8 mouse cellular contexts compared by ENCODE assay signal in genomic region chr6:115675508-115676336, GRCm38 (mm10). TPM values are rescaled to one million over a fixed set of nuclear protein-coding genes. Genes with fewer than 3 reads are reported as not detected.
DNase-seq lines count a peak whose midpoint lies in the region; ATAC-seq and TF ChIP-seq lines count a peak whose summit lies in the region.

No protein-coding gene starts in this region.

- peaks cover 51% of the 10 kb centered on the region for H3K79me2 ChIP-seq in MEL (ENCODE audit: control insufficient read depth, insufficient read depth, low read length, poor library complexity)

- no peaks in the 10 kb centered on the region for H3K27me3 ChIP-seq in MEL (ENCODE audit: control insufficient read depth in 1 of 2, insufficient read depth in 2 of 2, low read length in 2 of 2)
- H3K27me3 ChIP-seq in cerebellum, adult 2 months (ENCODE audit: control insufficient read depth, insufficient read depth, low read length) = no peaks in the 10 kb centered on the region
- H3K27me3 ChIP-seq in forebrain, postnatal 0 days (ENCODE audit: insufficient read depth, low read length) = no peaks in the 10 kb centered on the region
- no peaks in the 10 kb centered on the region for H3K27me3 ChIP-seq in lung, embryonic 14.5 days (ENCODE audit: insufficient read depth, low read length)

- TF ChIP-seq POLR2A in MEL (IDR thresholded peaks at IDR 0.05; ENCODE audit: control insufficient read depth in 1 of 2, insufficient read depth in 1 of 2, low read depth in 1 of 2, low read length in 2 of 2, poor library complexity in 1 of 2) = no peak
- no peak for TF ChIP-seq POLR2A in cerebellum, adult 2 months (IDR thresholded peaks at IDR 0.05; ENCODE audit: borderline replicate concordance, insufficient read depth, low read length)
- no peak for TF ChIP-seq POLR2A in olfactory bulb, adult 2 months (IDR thresholded peaks at IDR 0.05; ENCODE audit: insufficient read depth, low read depth, low read length)

- peak; percentile 37 for ATAC-seq in forebrain, postnatal 0 days
- peak; percentile 76 for ATAC-seq in lung, embryonic 14.5 days (ENCODE audit: insufficient read depth)

- no peaks in the 10 kb centered on the region for H3K9me3 ChIP-seq in MEL (replicated peaks; ENCODE audit: insufficient read depth, low read length)
- no peaks in the 10 kb centered on the region for H3K9me3 ChIP-seq in forebrain, postnatal 0 days (ENCODE audit: low read length)
- no peaks in the 10 kb centered on the region for H3K9me3 ChIP-seq in lung, embryonic 14.5 days (ENCODE audit: low read depth, low read length)

- peak overlapping the region; percentile 85 for H3K27ac ChIP-seq in MEL (ENCODE audit: control insufficient read depth, low read depth, low read length)
- peak overlapping the region; percentile 89 for H3K27ac ChIP-seq in cerebellum, adult 2 months (ENCODE audit: insufficient read depth, low read length)
- H3K27ac ChIP-seq in forebrain, postnatal 0 days (ENCODE audit: low read depth, low read length) = peak overlapping the region; percentile 99
- peak overlapping the region; percentile 100 for H3K27ac ChIP-seq in layer of hippocampus, adult 2 months
- peak overlapping the region; percentile 99 for H3K27ac ChIP-seq in lung, embryonic 14.5 days (ENCODE audit: low read depth)
- peak overlapping the region; percentile 93 for H3K27ac ChIP-seq in olfactory bulb, adult 2 months (ENCODE audit: insufficient read depth, low read depth, low read length)

- TF ChIP-seq EP300 in MEL (IDR thresholded peaks at IDR 0.05; ENCODE audit: low read depth in 1 of 2, low read length in 2 of 2) = no peak

- H3K36me3 ChIP-seq in MEL (ENCODE audit: control insufficient read depth in 1 of 2, insufficient read depth in 2 of 2, low read length in 2 of 2) = peaks cover 0 to 32% of the 10 kb centered on the region in 2 experiments; a peak in 2 of 4 replicates
- H3K36me3 ChIP-seq in forebrain, postnatal 0 days (ENCODE audit: insufficient read depth) = no peaks in the 10 kb centered on the region
- no peaks in the 10 kb centered on the region for H3K36me3 ChIP-seq in lung, embryonic 14.5 days (ENCODE audit: insufficient read depth)

- peaks cover 0 to 18% of the 10 kb centered on the region in 2 experiments; a peak in 3 of 4 replicates for H3K4me1 ChIP-seq in MEL (ENCODE audit: control insufficient read depth in 1 of 2, insufficient read depth in 2 of 2, low read length in 2 of 2)
- H3K4me1 ChIP-seq in cerebellum, adult 2 months (ENCODE audit: control insufficient read depth, insufficient read depth, low read length) = peaks cover 2% of the 10 kb centered on the region; the same call in 1 of the 2 replicates
- H3K4me1 ChIP-seq in forebrain, postnatal 0 days (ENCODE audit: insufficient read depth) = peaks cover 17% of the 10 kb centered on the region
- H3K4me1 ChIP-seq in lung, embryonic 14.5 days (ENCODE audit: insufficient read depth) = peaks cover 6% of the 10 kb centered on the region
- no peaks in the 10 kb centered on the region; the same call in 1 of the 2 replicates for H3K4me1 ChIP-seq in olfactory bulb, adult 2 months (ENCODE audit: control insufficient read depth, insufficient read depth, low read length)

- no peak for TF ChIP-seq RAD21 in MEL (IDR thresholded peaks at IDR 0.05; ENCODE audit: low read depth, low read length)

- intact Hi-C loops in heart, postnatal 36 days (cut with DNase I) = loop anchor here (2.0 to 5.0 kb wide), 5 partner anchors 17 to 128 kb away; partner anchors contain the start of gene Mkrn2

- DNase-seq in MEL (ENCODE audit: low read depth, low spot score) = peak; percentile 72
- DNase-seq in cerebellum, adult 2 months = peak; percentile 81 to 85
- DNase-seq in forebrain, postnatal 0 days = peak; percentile 72
- DNase-seq in heart, postnatal 36 days = peak; percentile 76 to 86
- peak; percentile 16 to 44 for DNase-seq in layer of hippocampus, adult 2 months (ENCODE audit: low spot score in 2 of 2)
- peak; percentile 77 for DNase-seq in lung, embryonic 14.5 days
- peak; percentile 44 to 50 for DNase-seq in thymus, postnatal 10 days (ENCODE audit: low spot score in 2 of 2)

- under 1% methylated on average over 53 of the region's 53 CpGs for WGBS in cerebellum, adult 2 months
- under 1% methylated on average over 53 of the region's 53 CpGs for WGBS in forebrain, postnatal 0 days
- under 1% methylated on average over 53 of the region's 53 CpGs for WGBS in lung, embryonic 14.5 days
- WGBS in olfactory bulb, adult 2 months = under 1% methylated on average over 53 of the region's 53 CpGs

- H3K4me2 ChIP-seq in forebrain, postnatal 0 days (ENCODE audit: low read depth) = peak overlapping the region; percentile 73
- peak overlapping the region; percentile 91 for H3K4me2 ChIP-seq in lung, embryonic 14.5 days

- H3K9ac ChIP-seq in MEL (ENCODE audit: control insufficient read depth, low read depth, low read length, poor library complexity, severe bottlenecking) = peak overlapping the region; percentile 94
- H3K9ac ChIP-seq in forebrain, postnatal 0 days = peak overlapping the region; percentile 99
- peak overlapping the region; percentile 100 for H3K9ac ChIP-seq in lung, embryonic 14.5 days

- no peak for TF ChIP-seq CTCF in MEL (IDR thresholded peaks at IDR 0.05 in 2 of 3, conservative IDR thresholded peaks at IDR 0.05 in 1 of 3; ENCODE audit: control insufficient read depth in 1 of 3, insufficient read depth in 1 of 3, low read depth in 2 of 3, low read length in 3 of 3, poor library complexity in 1 of 3, severe bottlenecking in 1 of 3)
- TF ChIP-seq CTCF in cerebellum, adult 2 months (IDR thresholded peaks at IDR 0.05; ENCODE audit: borderline replicate concordance, insufficient read depth, low read depth, low read length) = no peak
- no peak for TF ChIP-seq CTCF in forebrain, postnatal 0 days (IDR thresholded peaks at IDR 0.05; ENCODE audit: low read depth)
- 0 out of 2 replicates have a peak, but pooled peaks have one; percentile 14 for TF ChIP-seq CTCF in layer of hippocampus, adult 2 months (conservative IDR thresholded peaks at IDR 0.05)
- no peak for TF ChIP-seq CTCF in lung, embryonic 14.5 days (IDR thresholded peaks at IDR 0.05; ENCODE audit: low read depth)
- TF ChIP-seq CTCF in olfactory bulb, adult 2 months (IDR thresholded peaks at IDR 0.05; ENCODE audit: insufficient read depth, low read depth, low read length) = no peak

- peak overlapping the region; percentile 82 to 85 for H3K4me3 ChIP-seq in MEL (ENCODE audit: control insufficient read depth in 1 of 2, insufficient read depth in 1 of 2, low read depth in 2 of 2, low read length in 2 of 2)
- H3K4me3 ChIP-seq in cerebellum, adult 2 months (replicated peaks; ENCODE audit: insufficient read depth, low read depth, low read length) = peak overlapping the region; percentile 95
- H3K4me3 ChIP-seq in forebrain, postnatal 0 days (ENCODE audit: low read depth, low read length) = peak overlapping the region; percentile 99
- H3K4me3 ChIP-seq in layer of hippocampus, adult 2 months = peak overlapping the region; percentile 90
- peak overlapping the region; percentile 100 for H3K4me3 ChIP-seq in lung, embryonic 14.5 days (ENCODE audit: low read depth, low read length)
- peak overlapping the region; percentile 81 for H3K4me3 ChIP-seq in olfactory bulb, adult 2 months (ENCODE audit: insufficient read depth, low read depth, low read length)

TF ChIP-seq in MEL, 35 proteins besides CTCF, POLR2A, EP300 and RAD21:
- TF ChIP-seq MAX (IDR thresholded peaks at IDR 0.05; ENCODE audit: low read length) (0 out of 2 replicates have a peak, but pooled peaks have one; percentile 42), UBTF (IDR thresholded peaks at IDR 0.05; ENCODE audit: borderline replicate concordance, insufficient read depth, low read depth, low read length) (0 out of 2 replicates have a peak, but pooled peaks have one; percentile 22), SIN3A (IDR thresholded peaks at IDR 0.05; ENCODE audit: low read length) (peak; percentile 26; the same call in 1 of the 2 replicates), NELFE (IDR thresholded peaks at IDR 0.05; ENCODE audit: low read depth, low read length) (no peak; the same call in 1 of the 2 replicates)

RNA-seq across cellular contexts. Expression of gene Raf1, which starts 0.7 kb away (rescaled TPM):
- total RNA-seq in MEL (2012; rRNA removed) = 79.3 and 79.7 TPM in 2 replicates
- 10 to 100 TPM in 1 of 2 experiments, not detected in 1; 80.7 TPM for polyA plus RNA-seq in MEL (2012; ENCODE audit: insufficient read depth in 1 of 2, insufficient read length in 2 of 2, low read depth in 1 of 2, low replicate concordance in 2 of 2, missing spikeins in 1 of 2)
- polyA plus RNA-seq in cerebellum, adult 2 months (2012; rRNA removed) = 148 and 152 TPM in 2 replicates
- total RNA-seq in forebrain, postnatal 0 days (2014; rRNA removed) = 225 and 226 TPM in 2 replicates
- polyA plus RNA-seq in forebrain, postnatal 0 days (2015; fragmentation: Nextera tagmentation; extraction: Ambion mirVana) = 94.9 and 105 TPM in 2 replicates
- 100 to 1,000 TPM; 113 to 115 TPM for total RNA-seq in heart, postnatal 36 days (2021)
- total RNA-seq in layer of hippocampus, adult 2 months (2021) = 10 to 100 TPM; 81.8 to 98.6 TPM
- polyA plus RNA-seq in lung, embryonic 14.5 days (2014; fragmentation: Nextera tagmentation; extraction: Ambion mirVana) = 121 and 122 TPM in 2 replicates
- not detected in 2 replicates for polyA plus RNA-seq in olfactory bulb, adult 2 months (2012; ENCODE audit: insufficient read depth, insufficient read length, low replicate concordance, missing spikeins)

Comparison
In these comparisons a context has a peak if more than half of its experiments do, and no peak if none do; other contexts are left out.
1. Peak in every context shown above with its lines: DNase-seq, ATAC-seq, H3K4me3 ChIP-seq and H3K27ac ChIP-seq.
2. DNase-seq: peak in every context shown above with its lines; median percentile 83 in cerebellum, adult 2 months; 81 in heart, postnatal 36 days; 77 in lung, embryonic 14.5 days; 72 in MEL; 72 in forebrain, postnatal 0 days; 47 in thymus, postnatal 10 days; 30 in layer of hippocampus, adult 2 months.